Mouse (Mus musculus): ENCODE measurements at regions not wholly inside any gene's neighbourhood (a gene's known extent, or its start where the extent isn't known, plus 50 kb on each side); places are given as distances from the start of the nearest gene placed in this dataset.

- TF ChIP-seq CTCF (IDR thresholded peaks at IDR 0.05; ENCODE audit: low read depth) (no peak), EP300 (IDR thresholded peaks at IDR 0.05; ENCODE audit: low read depth) (no peak)
These were observed 175.2 kb upstream of the Agap1 start for GRCm38 (mm10) chr1:89279382-89279781.

Data from liver, embryonic 14.5 days (tissue).